Mouse (Mus musculus): ENCODE data around the gene Lztr1.

Gene Lztr1

DNA sequence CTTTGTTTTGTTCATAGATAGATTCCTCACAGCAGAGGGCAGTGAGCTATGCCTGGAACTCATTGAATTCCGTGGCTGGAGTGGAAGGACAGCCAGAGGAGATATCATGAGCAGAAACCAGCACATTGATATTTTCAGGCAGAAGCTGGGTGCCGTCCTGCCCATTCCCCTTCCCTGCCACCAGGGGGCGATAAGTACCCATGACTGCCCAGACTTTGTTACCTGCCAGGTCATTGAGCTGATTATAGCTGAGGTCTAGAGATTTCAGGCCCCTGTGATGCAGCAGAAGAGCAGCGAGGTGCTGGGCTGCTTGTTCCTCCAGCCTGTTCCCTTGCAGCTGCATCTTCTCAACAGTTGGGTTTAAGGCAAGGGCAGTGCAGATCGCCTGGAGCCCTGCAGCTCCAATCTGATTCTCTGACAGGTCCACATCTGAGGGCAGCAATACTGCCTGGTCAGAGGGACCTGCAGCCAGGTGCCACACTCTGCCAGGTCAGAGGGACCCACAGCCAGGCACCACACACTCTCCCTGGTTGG is 49.5 kb downstream of the Lztr1 start:
- DNase-seq (ENCODE audit: low spot score) = peak; percentile 64

DNA sequence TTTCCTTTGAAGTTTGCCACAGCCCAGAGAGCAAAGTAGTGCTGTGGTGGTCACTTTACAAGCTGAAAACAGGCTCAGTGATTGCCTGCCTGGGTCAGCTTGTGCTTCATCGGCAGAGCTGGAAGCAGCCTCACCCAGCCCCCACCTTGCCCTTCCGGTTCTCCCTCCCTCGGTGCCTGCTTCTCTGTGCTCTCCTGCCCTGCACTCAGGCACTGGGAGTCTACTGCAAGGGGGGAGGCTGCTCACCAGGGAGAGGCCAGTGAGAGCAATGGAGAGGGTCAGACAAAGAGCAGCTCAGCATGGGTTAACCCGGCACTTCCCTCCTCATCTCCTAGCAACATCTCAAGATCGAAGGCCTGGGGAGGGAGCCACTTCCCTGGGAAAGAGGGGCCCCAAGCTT is 50.3 kb downstream of the Lztr1 start:
- DNase-seq (ENCODE audit: low spot score) = peak; percentile 14

DNA sequence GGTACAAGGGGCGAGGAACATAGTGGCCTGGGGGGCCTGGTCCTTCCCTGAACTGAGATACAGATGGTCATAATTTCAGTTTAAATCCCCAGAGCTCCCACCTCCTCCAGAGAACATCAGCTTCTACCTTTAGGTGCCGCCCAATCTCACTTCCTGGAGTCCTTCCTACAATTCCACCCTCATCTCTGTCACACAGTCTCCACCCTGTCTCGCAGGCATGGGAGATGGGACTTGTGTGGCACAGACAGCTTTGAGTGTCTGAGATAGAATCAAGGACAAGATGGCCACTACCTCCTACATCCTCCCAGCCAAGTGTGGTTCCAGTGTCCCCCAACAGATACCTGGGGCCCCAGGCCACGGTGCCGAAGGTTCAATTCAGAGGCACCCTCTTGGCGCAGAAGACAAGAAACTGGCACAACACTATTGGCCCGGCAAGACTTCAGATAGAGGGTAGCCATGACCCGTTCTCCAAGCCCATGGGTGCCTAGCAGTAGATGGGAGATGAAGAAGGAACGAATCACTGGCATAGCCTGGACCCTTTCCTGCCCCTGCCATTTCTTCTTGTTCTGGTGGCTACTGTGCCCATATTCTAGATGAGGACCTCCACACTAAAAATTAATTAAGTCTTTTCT is 51.0 kb downstream of the Lztr1 start:
- no peak for DNase-seq (ENCODE audit: low spot score)

DNA sequence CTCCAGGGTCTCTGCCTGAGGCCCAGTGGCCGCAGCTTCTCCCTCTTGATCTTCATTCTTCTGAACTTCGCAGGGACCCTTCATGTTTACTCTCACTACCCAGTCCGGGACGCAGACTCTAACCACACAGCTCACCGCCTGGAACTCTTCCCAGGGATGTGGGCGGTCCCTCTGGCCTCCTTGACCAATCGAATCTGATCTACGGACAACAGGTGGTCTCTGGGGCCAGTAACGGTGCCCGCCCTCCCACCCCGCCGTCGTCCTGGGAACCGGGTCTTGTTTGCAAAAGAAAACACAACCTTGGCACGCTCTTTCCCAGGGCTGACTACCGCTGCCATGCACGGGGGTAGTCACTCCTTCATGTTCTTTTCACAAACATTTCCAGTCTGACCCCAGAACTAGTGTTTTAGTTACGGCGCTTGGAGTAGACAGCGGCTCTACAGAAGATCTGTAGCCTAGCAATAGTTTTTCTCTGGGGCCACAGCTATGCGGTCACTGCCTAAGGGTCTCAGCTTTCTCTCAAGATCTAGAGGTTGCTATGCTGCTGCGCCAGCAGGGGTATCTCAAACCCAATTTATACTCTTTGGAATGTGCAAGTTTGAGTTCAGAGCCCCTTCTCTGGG is 52.8 kb downstream of the Lztr1 start, which contains the start of gene Lrrc74b:
Gene Lrrc74b (minus strand): TSS at position 120 of the 623 bp plus-strand sequence.
- DNase-seq (ENCODE audit: low spot score) = peak; percentile 85

DNA sequence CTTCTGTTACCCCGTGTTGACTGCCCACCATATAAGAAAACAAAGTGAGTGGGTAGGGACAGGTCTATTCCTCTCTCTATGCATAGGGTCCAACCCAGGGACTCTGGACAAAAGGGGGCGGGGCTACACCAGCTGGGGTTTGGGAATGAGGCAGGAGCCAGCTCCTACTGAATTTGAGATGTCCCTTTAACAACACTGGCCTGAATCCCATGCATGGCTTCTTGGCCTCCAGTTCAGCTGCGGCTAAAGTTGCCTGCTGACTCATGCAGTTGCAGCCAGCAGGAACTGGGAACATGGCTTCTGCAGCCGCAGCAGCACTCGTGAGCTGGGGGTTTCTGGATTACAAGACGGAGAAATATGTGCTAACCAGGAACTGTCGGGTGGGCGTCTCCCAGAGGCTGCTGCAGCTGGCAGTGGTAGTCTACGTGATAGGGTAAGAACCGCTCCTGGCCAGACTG is 53.3 kb downstream of the Lztr1 start, which contains the start of gene P2rx6:
Gene P2rx6 (plus strand): TSS at position 135 of the 458 bp plus-strand sequence.
- peak; percentile 40 for DNase-seq (ENCODE audit: low spot score)

DNA sequence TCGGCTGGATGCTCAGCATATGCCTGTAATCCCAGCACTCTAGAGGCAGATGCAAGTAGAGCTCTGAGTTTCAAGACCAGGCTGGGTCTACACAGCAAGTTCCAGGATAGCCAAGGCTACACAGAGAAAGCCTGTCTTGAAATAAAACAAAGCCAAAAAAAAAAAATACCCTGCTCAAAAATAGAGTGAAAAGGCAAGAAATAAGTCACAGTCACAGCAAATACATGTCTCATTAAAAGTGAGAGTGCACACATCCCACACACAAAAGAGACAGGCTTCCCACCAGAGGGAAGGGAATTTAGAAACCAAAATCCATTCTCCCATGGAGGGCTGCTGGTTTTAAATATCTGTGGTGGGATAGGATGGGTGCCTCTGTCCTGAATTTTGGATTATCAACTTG is 55.1 kb downstream of the Lztr1 start:
- no peak for DNase-seq (ENCODE audit: low spot score)

DNA sequence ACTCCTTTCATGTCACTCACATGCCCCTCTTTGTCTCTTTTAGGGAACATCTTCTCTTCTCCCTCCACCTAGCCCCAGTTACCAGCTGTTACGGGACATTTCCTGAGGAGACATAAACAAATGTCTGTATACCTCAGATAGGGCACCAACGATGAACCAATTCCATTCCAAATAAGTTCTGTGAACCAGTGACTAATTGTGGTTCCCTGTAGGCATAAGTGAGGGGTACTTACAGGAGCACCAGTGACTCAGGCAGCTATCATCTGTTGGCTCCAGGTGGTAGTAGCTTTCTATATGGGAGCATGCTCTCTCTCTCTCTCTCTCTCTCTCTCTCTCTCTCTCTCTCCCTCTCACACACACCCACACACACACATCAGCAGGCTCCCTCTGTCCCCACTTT is 55.7 kb downstream of the Lztr1 start:
- no peak for DNase-seq (ENCODE audit: low spot score)

DNA sequence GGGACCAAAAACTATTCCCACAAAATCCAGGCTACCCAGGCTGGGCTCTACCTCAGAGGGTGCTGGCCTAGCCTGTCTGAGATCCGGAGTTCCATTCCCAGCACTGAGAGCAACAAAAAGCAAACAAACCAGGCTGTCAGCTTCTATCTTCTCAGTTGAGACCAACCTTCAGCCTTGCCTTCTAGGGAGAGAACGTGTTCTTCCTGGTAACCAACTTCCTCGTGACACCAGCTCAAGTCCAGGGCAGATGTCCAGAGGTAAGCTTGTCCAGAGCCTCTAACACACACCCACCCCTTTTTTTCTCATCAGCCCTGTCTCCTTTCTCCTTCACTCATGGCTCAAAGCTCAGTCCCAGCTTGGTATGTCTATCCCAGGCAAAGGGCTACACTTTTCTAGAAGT is 56.3 kb downstream of the Lztr1 start:
- DNase-seq (ENCODE audit: low spot score) = no peak

DNA sequence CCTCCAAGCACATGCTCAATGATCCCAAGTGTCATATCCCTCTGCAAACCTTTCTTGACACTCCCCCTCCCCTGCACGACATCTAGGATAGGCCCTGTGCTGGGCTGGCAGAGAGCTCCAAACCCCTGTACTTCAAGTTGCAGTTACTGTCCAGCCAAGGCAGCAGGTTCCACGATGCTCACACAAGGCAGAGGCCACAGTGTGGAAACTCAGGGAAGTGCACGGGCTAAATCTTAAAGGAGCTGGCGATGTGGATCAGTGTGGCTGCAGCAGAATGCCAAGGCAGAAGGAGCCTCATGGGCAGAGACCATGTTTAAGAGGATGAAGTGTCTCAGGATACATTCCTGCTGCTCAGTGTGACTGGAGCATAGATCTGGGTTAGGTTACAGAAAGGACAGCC is 57.7 kb downstream of the Lztr1 start:
- no peak for DNase-seq (ENCODE audit: low spot score)
